Mouse (Mus musculus): ENCODE data around the gene Gjb6. TPM values are rescaled to one million over a fixed set of nuclear protein-coding genes. Genes with fewer than 3 reads are reported as not detected.

Gjb6 gene
- polyA plus RNA-seq, 1 experiment from 2014 or later: 8.7 TPM

Other genes starting within 250 kb of the Gjb6 start
- 56.7 and 67.9 TPM in 2 replicates for gene Zmym2, start 247.0 kb downstream of the Gjb6 start, polyA plus RNA-seq (2014; fragmentation: Nextera tagmentation; extraction: Ambion mirVana)
- gene Gja3, start 75.5 kb downstream of the Gjb6 start, polyA plus RNA-seq (2014; fragmentation: Nextera tagmentation; extraction: Ambion mirVana): 0.13 and 0.51 TPM in 2 replicates
- 47.4 and 50.0 TPM in 2 replicates for gene Gjb2, start 28.9 kb downstream of the Gjb6 start, polyA plus RNA-seq (2014; fragmentation: Nextera tagmentation; extraction: Ambion mirVana)
- not detected in 2 replicates for gene Gm4491, start 17.7 kb downstream of the Gjb6 start, polyA plus RNA-seq (2014; fragmentation: Nextera tagmentation; extraction: Ambion mirVana)

All from neural tube, embryonic 11.5 days (tissue).